Mouse (Mus musculus) neutrophil, adult 59 days (primary cell): ENCODE data around the gene Bud23. TPM values are rescaled to one million over a fixed set of nuclear protein-coding genes. Genes with fewer than 3 reads are reported as not detected.

ENCODE experiments used
- total RNA-seq, 2 experiments: library from RNA; stranded (reverse); gene quantifications; 1 replicate in 1 of 2; 2 replicates in 1 of 2; pipeline ENCODE4 v1.2.4; 2023

Bud23 gene
- 10 to 100 TPM; 29.6 to 34.5 TPM for total RNA-seq

DNA sequence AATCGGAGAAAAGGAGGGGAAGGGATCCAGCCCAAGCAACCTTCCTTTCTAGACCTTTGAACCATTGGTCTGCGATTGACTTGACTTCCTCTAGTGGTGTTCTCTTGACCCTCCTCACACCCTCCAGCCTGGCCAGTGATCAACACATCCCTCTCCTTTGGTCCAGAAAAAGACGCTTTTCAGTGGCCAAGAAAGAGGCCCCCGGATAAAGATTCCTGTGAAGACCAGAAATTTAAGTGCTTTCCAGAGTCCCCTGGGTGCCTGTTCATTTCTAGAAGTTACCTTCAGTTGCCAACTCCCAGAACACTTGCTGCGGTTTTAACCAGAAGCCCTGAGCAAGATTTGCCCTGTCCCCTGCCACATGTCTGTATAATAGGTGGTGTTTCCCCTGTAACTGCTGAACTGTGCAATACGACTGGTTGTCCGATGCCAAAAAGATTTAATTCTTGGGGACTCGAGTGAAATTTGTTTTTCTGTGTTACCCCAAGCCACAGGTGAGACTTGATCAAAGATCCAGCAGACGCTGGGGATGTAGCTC is at the start of gene Bud23:
Gene Bud23 (minus strand): TSS at position 51 of the 538 bp plus-strand sequence.

DNA sequence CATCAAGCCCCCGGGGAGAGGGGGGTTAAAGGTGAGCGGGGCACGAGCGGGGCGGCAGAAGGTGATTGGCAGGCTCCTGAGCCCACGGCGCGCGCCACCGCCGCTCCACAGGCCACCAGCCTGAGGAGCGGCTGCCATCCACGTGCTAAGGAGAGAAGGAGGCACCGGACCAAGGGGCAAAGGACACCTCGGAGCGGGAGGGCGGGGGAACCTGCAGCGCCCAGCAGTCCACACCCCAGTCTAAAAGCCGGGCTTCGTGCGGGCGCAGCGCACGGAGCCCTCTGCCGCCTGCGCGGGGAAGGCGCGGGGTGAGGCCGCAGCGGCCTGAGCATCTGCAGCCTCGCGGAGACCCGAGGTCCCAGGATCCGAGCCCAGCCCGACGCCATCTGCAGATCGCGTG is 24.9 kb upstream of the Bud23 start, which contains the start of gene Mlxipl:
Gene Mlxipl (plus strand): TSS at position 238 of the 400 bp plus-strand sequence.

DNA sequence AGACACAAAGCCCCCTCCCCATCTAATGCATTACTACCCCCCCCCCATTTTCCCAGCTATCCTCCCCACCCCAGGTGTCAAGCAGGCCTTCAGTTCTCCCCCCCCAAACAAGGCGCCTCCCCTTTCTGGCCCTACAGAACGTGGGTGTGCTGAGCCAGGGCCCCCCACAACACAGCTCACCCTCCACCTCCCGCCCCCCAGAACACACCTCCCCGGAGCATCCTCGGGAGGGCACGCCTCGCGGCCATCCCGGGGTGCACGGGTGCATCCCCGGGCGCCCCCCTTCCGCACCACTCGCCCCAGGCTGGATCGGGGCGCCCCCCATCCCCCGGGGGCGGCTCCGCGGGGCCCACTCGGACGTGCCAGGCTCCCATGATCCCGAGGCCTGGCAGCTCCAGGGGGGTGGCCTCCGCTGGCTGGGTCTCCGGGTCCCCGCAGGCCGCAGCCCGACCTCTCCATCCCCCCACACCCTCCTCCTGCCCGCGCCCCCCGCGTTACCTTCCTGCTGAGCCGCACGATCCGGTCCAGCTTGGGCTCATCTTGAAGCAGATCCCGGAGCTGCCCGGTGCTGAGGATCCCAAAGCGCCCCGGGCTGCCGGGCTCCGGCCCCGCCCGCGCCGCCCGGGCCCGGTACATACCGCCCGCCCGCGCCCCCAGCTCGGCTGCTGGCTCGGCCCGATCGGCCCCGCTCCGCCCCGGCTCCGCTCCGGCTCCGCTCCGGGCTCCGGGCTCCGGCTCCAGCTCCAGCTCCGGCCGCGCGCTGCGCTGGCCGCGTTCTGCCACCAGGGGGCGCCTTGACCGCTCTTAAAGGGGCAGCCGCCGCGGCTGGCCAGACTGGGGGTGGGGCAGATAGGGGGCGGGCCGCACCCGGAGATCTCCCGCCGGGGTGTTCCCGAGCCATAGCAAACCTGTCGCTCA is 13.1 kb upstream of the Bud23 start, which contains the start of gene Vps37d:
Gene Vps37d (minus strand): TSS at position 703 of the 918 bp plus-strand sequence.

DNA sequence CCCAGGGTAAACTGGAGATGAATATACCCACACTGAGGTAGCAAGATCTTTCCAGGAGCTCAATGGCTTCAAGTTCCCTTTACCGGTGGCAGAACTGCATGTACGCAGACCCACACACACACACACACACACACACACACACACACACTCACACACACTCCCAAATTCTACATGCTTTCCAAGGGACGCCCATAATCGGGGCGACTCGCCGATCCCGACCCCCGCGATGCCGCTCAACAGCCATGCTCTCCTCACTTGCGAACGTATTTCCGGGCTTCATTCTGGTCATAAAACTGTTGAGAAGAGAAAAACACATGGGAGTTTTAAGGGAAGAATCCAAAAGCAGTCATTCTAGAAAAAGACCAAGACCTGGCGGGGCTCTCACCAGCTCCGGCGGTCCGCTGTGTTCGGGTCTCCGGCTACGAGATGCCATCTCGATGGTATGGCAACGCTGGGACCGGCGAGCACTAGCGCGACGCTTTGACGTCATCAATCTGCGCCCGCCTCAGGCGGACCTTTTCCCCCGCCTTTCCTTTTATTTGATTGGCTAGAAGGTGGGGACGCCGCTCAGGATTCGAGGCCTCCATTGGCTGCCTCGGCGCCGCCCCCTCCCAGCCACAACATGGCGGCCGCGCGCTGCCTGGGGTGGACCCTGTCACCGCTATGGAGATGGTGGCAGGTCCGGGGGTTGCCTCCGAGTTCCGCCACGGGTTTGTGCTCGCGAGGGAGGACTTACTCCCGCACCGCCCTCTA is 954 bp downstream of the Bud23 start, which contains the start of gene Dnajc30:
Gene Dnajc30 (plus strand): TSS at position 574 of the 753 bp plus-strand sequence.

DNA sequence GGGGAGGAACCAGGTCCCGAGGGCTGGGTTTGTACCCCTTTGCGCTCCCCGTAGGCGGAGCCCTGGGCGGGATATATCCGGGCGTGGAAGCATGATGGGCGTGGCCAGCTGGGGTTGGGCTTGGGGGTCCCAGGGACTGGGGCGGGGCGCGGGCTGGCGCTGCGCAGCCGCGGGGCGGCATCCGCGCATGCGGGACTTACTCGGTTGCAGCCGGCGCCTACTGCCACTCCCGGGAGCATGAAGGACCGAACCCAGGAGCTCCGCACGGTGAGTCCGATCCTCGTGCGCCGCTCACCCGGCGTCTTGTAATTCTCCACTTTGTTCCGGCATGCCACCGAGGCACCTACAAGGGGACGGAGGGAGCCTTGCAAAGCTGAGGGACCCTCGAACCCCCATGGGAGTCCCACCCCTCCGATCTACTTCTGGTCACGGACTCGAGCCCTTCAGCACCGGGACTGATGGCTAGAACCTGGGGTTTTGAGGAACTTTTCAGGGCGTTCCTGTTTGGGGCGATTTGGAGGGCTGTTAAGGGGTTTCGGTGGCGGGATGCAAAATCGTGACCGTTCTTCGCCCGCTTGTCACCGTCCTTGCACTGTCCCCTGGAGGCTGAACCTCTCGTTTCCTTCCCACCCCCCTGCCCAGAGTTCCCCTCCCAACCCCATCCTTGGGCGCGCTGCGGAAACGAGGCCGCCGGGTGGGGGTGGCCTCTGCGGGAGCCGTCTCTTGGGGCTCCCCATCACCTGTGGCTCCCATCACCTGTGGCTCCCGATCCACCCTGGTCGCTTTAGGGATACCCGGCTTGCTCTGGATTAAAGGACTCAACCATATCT is 41.2 kb downstream of the Bud23 start, which contains the start of gene Stx1a:
Gene Stx1a (plus strand): TSS at position 139 of the 830 bp plus-strand sequence.

DNA sequence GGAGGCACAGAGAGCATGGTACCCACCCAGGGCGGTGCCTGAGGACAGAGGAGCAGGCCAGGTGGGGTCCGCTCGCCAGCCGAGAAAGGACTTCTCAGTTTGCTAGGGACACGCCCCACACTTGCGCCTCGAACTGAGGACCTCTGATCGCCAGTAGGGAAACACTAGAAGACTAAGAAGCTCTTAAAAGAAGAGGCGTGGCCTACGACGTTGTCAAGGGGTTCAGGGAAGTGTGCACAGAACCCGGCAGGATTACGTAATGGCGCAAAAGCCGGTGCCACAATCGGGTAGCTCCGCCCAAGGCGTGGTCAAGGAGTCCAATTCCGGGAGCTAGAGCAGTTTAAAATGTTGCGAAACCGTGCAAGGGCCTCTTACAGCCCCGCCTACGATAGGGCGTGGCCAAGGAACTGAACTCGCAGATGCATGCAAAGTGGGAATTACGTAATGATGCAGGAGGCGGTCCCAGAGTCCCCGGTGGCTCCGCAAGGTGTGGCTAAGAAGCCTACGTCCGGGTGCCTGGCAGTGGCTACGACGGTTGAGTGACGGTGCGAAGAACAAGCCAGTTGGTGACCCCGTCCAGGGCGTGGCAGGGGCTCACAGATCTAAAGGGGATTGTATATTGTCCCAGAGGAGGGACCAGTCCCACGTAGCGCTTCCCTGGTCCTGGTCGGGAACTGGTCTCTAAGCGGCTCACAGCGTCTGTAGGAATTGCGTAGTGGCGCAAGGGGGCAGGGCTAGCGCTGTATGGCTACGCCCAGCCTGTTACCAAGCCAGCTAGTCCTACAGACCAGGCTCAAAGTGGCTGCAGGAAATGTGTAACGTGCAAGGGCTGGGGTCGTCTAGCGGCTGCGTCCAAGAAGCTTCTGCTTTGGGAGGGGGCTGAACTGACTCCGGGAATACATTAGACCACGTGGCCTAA is 55.8 kb downstream of the Bud23 start, which contains the start of gene Abhd11:
Gene Abhd11 (plus strand): TSS at position 482 of the 919 bp plus-strand sequence.

Other genes with a start within 250 kb of the Bud23 start
- gene Tmem270, start 158.2 kb downstream of the Bud23 start, total RNA-seq = not detected
- 10 to 100 TPM in 1 of 2 experiments, 1 to 10 TPM in 1; 4.0 to 17.5 TPM for gene Cldn13, start 149.4 kb downstream of the Bud23 start, total RNA-seq
- gene Mettl27, start 132.6 kb downstream of the Bud23 start, total RNA-seq = 1 to 10 TPM; 1.6 to 3.0 TPM
- gene Cldn4, start 118.0 kb downstream of the Bud23 start, total RNA-seq = not detected
- gene Cldn3, start 78.7 kb downstream of the Bud23 start, total RNA-seq = not detected
- 10 to 100 TPM; 22.7 to 26.3 TPM for gene Abhd11, start 55.8 kb downstream of the Bud23 start, total RNA-seq
- gene Stx1a, start 41.5 kb downstream of the Bud23 start, total RNA-seq = under 1 TPM; 0.22 to 0.27 TPM
- gene Dnajc30, start 757 bp downstream of the Bud23 start, total RNA-seq = 10 to 100 TPM; 13.2 to 16.1 TPM
- gene Vps37d, start 13.3 kb upstream of the Bud23 start, total RNA-seq = under 1 TPM in 1 of 2 experiments, not detected in 1; 0.31 TPM
- gene Mlxipl, start 24.9 kb upstream of the Bud23 start, total RNA-seq = under 1 TPM; 0.24 to 0.49 TPM
- 10 to 100 TPM; 10.6 to 11.1 TPM for gene Tbl2, start 84.7 kb upstream of the Bud23 start, total RNA-seq
- 10 to 100 TPM; 25.0 to 30.1 TPM for gene Bcl7b, start 103.3 kb upstream of the Bud23 start, total RNA-seq
- gene Baz1b, start 122.3 kb upstream of the Bud23 start, total RNA-seq = 10 to 100 TPM; 83.4 to 84.8 TPM
- not detected for gene Fzd9, start 186.3 kb upstream of the Bud23 start, total RNA-seq